Mouse (Mus musculus): Measurements from ENCODE around the gene Tmtc1. TPM values are rescaled to one million over a fixed set of nuclear protein-coding genes. Genes with fewer than 3 reads are reported as not detected.

The Tmtc1 gene
- polyA plus RNA-seq, 1 experiment from 2014 or later, result 1.8 TPM

DNA sequence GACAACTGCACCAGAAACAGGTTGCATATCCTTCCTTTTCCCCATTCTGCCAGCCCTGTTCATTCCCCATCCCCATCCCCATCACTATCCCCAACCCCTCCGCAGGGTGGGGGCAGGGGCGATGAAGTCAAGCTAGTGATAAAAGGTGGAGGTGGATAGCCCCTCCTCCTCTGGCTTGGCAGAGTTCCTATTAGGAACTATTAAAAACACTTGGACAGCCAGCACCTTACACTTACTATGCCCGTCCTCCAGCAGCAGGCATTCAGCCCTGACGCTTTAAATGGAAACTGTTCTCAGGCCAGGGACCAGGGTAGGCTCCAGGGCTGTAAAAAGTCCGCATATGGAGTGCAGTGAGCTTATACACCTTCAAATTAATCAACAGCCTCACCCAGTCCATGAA is 2.3 kb downstream of the Tmtc1 start:
- WGBS, result 17% methylated on average over 5 of the region's 5 CpGs
- H3K9ac ChIP-seq (ENCODE audit: low read length), result peak overlapping the region; percentile 43
- ATAC-seq (ENCODE audit: low read depth), result no peak
- H3K4me3 ChIP-seq (ENCODE audit: low read length), result peak overlapping the region; percentile 75
- H3K36me3 ChIP-seq (ENCODE audit: control insufficient read depth, insufficient read depth, low read length), result no peaks in the 10 kb centered on the region
- peaks cover 16% of the 10 kb centered on the region for H3K4me1 ChIP-seq (replicated peaks; ENCODE audit: control insufficient read depth, insufficient read depth, low read length)
- H3K27me3 ChIP-seq (ENCODE audit: control insufficient read depth, insufficient read depth, low read depth, low read length), result peaks cover 25% of the 10 kb centered on the region
- no peak overlapping the region for H3K27ac ChIP-seq (ENCODE audit: low read length)
- H3K4me2 ChIP-seq (ENCODE audit: low read depth, low read length), result peak overlapping the region; percentile 98
- no peaks in the 10 kb centered on the region for H3K9me3 ChIP-seq (ENCODE audit: control insufficient read depth, low read length)

DNA sequence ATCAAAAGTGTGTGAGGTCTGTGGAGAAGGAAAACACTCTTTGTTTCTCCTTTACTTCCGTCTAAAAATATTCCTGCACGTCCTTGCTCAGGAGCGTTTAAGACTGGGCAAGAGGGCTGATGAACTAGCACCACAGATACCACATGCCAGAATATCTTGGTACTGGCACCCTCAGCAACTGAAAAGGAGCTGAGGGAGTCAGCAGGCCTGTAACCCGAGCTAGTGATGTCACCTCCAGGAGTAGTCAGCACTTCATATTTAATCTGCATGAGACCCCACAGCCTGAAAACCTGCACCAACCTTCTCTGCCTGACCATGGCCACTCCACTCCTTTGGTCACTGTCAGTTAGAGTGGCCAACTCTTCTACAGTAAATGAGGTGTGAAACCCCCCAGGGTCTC is 5.1 kb downstream of the Tmtc1 start:
- WGBS, result 49% methylated on average over 4 of the region's 4 CpGs
- H3K4me2 ChIP-seq (ENCODE audit: low read depth, low read length), result no peak overlapping the region
- H3K4me3 ChIP-seq (ENCODE audit: low read length), result no peak overlapping the region
- ATAC-seq (ENCODE audit: low read depth), result no peak
- peaks cover 16% of the 10 kb centered on the region for H3K27me3 ChIP-seq (ENCODE audit: control insufficient read depth, insufficient read depth, low read depth, low read length)
- no peaks in the 10 kb centered on the region for H3K9me3 ChIP-seq (ENCODE audit: control insufficient read depth, low read length)
- H3K4me1 ChIP-seq (replicated peaks; ENCODE audit: control insufficient read depth, insufficient read depth, low read length), result peaks cover 16% of the 10 kb centered on the region
- H3K36me3 ChIP-seq (ENCODE audit: control insufficient read depth, insufficient read depth, low read length), result no peaks in the 10 kb centered on the region
- H3K9ac ChIP-seq (ENCODE audit: low read length), result no peak overlapping the region
- H3K27ac ChIP-seq (ENCODE audit: low read length), result no peak overlapping the region

DNA sequence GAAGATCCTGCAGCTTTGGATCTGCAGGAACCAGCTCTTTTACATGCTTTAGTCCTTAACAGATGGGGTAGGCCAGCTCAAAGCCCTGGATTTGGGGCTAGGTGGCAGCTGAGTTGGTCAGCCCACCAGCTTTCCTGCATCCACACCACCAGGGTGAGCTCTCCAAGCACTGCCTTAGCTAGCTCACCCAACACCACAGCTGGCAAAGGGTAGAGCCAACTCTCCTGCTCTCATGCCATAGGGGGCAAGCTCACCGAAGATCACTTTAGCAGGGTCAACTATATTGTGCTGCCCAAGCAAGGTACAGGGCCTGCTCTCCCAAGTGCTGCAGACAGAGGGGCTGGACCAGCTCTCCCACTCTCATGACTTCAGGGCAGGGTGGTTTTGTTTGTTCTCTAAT is 6.6 kb downstream of the Tmtc1 start:
- Histone ChIP-seq H3K36me3 (ENCODE audit: control insufficient read depth, insufficient read depth, low read length) (no peaks in the 10 kb centered on the region), H3K4me2 (ENCODE audit: low read depth, low read length) (no peak overlapping the region), H3K9me3 (ENCODE audit: control insufficient read depth, low read length) (no peaks in the 10 kb centered on the region), H3K4me3 (ENCODE audit: low read length) (no peak overlapping the region), H3K9ac (ENCODE audit: low read length) (no peak overlapping the region), H3K27ac (ENCODE audit: low read length) (no peak overlapping the region), H3K27me3 (ENCODE audit: control insufficient read depth, insufficient read depth, low read depth, low read length) (peaks cover 8% of the 10 kb centered on the region), H3K4me1 (replicated peaks; ENCODE audit: control insufficient read depth, insufficient read depth, low read length) (peaks cover 4% of the 10 kb centered on the region; the same call in 1 of the 2 replicates)
- no peak for ATAC-seq (ENCODE audit: low read depth)
- WGBS, result 94% methylated on average over 1 of the region's 1 CpGs

DNA sequence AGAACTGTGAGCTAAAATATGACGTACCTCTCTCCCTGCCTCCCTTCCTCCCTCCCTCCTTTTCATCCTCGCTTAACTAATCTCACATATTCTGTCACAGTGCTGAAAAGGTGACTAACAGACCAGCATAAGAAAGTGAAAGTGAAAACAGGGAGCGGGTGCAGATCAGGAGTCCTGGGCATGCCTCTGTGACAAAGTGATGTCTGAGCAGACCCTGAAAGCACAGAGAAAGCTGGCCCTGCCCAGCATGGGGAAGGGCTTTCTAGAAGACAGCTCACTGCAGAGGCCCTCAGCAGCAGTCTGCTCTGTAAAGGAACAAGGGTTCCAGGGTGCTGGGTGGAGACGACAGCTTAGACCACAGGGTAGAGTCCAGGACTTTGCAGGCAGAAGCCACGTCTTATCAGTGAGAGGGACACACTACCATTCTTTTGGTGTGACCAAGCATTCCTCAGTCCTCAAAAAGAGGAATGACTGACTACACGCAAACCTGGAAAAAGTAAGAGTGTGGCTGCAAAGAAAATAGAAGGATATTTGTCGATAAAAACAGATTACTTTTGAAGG is 7.7 kb downstream of the Tmtc1 start:
- no peak overlapping the region for H3K4me3 ChIP-seq (ENCODE audit: low read length)
- no peaks in the 10 kb centered on the region for H3K9me3 ChIP-seq (ENCODE audit: control insufficient read depth, low read length)
- 70% methylated on average over 7 of the region's 7 CpGs for WGBS
- no peak for ATAC-seq (ENCODE audit: low read depth)
- H3K36me3 ChIP-seq (ENCODE audit: control insufficient read depth, insufficient read depth, low read length), result no peaks in the 10 kb centered on the region
- H3K4me2 ChIP-seq (ENCODE audit: low read depth, low read length), result no peak overlapping the region
- no peak overlapping the region for H3K9ac ChIP-seq (ENCODE audit: low read length)
- 0 out of 2 replicates have a peak, but pooled peaks cover 2% of the 10 kb centered on the region for H3K27me3 ChIP-seq (ENCODE audit: control insufficient read depth, insufficient read depth, low read depth, low read length)
- no peak overlapping the region for H3K27ac ChIP-seq (ENCODE audit: low read length)
- H3K4me1 ChIP-seq (replicated peaks; ENCODE audit: control insufficient read depth, insufficient read depth, low read length), result no peaks in the 10 kb centered on the region

DNA sequence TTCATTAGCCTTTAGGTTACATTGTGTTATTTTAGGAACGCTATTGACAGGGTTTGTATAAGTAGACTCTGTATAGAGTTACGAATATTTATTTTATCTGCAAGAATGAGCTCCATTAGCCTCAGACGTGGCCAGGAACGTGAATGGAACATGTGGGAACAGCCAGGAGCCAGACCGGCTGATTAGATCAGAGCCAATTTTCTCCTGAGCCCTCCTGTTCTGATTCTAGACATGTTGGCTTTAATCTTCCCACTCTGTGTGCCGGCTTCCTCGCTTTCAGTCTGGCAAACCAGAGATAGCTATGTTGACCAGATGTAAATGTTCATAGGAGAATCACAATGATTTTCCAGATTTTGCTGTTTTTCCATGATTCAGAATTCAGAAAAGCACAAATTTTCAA is 22.6 kb downstream of the Tmtc1 start:
- Histone ChIP-seq H3K4me1 (replicated peaks; ENCODE audit: control insufficient read depth, insufficient read depth, low read length) (no peaks in the 10 kb centered on the region), H3K9ac (ENCODE audit: low read length) (no peak overlapping the region), H3K27ac (ENCODE audit: low read length) (no peak overlapping the region), H3K9me3 (ENCODE audit: control insufficient read depth, low read length) (no peaks in the 10 kb centered on the region), H3K36me3 (ENCODE audit: control insufficient read depth, insufficient read depth, low read length) (no peaks in the 10 kb centered on the region), H3K4me2 (ENCODE audit: low read depth, low read length) (no peak overlapping the region), H3K4me3 (ENCODE audit: low read length) (no peak overlapping the region), H3K27me3 (ENCODE audit: control insufficient read depth, insufficient read depth, low read depth, low read length) (no peaks in the 10 kb centered on the region)
- ATAC-seq (ENCODE audit: low read depth), result no peak
- WGBS, result 47% methylated on average over 7 of the region's 7 CpGs

DNA sequence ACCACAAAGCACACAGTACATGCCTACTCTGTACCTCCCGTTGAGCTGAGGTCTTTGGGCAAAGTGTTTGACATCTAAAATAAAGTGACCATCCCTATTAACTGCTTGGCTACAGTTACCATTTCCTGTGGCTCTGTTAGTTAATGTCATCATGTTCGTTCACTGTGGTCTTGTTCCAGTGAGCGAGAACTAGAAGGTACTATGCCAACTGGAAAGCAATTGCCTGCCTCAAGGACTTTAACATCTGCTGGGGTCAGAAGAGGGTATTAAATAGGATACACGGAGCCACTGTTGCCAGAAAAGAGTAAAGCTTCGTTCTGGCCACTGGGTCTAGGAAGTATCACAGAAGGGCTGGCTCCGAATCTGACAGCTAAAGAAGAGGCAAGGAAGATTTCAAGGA is 23.8 kb downstream of the Tmtc1 start:
- no peaks in the 10 kb centered on the region for H3K4me1 ChIP-seq (replicated peaks; ENCODE audit: control insufficient read depth, insufficient read depth, low read length)
- no peaks in the 10 kb centered on the region for H3K27me3 ChIP-seq (ENCODE audit: control insufficient read depth, insufficient read depth, low read depth, low read length)
- H3K9me3 ChIP-seq (ENCODE audit: control insufficient read depth, low read length), result no peaks in the 10 kb centered on the region
- no peak for ATAC-seq (ENCODE audit: low read depth)
- H3K4me3 ChIP-seq (ENCODE audit: low read length), result no peak overlapping the region
- no peaks in the 10 kb centered on the region for H3K36me3 ChIP-seq (ENCODE audit: control insufficient read depth, insufficient read depth, low read length)
- 64% methylated on average over 6 of the region's 6 CpGs for WGBS
- H3K27ac ChIP-seq (ENCODE audit: low read length), result no peak overlapping the region
- no peak overlapping the region for H3K9ac ChIP-seq (ENCODE audit: low read length)
- no peak overlapping the region for H3K4me2 ChIP-seq (ENCODE audit: low read depth, low read length)

DNA sequence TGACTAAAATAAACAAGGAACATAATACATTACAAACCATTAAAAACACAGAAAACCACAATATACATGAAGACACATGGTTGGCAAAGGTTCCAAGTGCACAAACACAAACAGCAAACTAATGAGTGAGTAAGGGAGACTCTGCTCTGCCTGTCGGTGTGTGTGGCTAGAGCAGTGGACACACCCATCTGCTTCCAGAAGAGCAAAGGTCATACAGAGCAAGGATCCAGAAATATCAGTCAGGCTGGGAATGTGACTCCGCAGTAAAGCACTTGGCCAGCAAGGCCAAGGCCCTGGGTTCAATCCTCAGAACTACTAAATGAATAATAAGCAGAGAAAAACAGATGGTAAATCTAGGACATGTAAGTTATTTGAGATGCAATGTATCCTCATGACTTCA is 27.6 kb downstream of the Tmtc1 start:
- WGBS, result 49% methylated on average over 2 of the region's 2 CpGs
- no peaks in the 10 kb centered on the region for H3K27me3 ChIP-seq (ENCODE audit: control insufficient read depth, insufficient read depth, low read depth, low read length)
- H3K9ac ChIP-seq (ENCODE audit: low read length), result no peak overlapping the region
- H3K36me3 ChIP-seq (ENCODE audit: control insufficient read depth, insufficient read depth, low read length), result no peaks in the 10 kb centered on the region
- no peaks in the 10 kb centered on the region for H3K9me3 ChIP-seq (ENCODE audit: control insufficient read depth, low read length)
- no peak for ATAC-seq (ENCODE audit: low read depth)
- H3K4me2 ChIP-seq (ENCODE audit: low read depth, low read length), result no peak overlapping the region
- H3K4me1 ChIP-seq (replicated peaks; ENCODE audit: control insufficient read depth, insufficient read depth, low read length), result no peaks in the 10 kb centered on the region
- H3K27ac ChIP-seq (ENCODE audit: low read length), result no peak overlapping the region
- no peak overlapping the region for H3K4me3 ChIP-seq (ENCODE audit: low read length)

DNA sequence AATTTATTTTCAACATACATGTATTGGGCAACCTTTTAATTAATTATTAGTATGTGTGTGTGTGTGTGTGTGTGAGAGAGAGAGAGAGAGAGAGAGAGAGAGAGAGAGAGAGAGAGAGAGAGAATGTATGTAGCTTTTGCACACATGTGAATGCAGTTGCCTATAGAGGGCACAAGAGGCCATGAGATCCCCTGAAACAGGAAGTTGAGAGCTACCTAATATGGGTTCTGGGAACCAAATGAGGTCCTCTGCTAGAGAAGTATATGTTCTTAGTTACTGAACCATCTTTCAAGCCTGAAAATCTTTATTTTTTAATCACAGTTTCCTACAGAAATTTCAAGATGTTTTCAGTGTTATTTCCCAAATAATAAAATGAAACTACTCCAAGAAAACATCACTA is 30.6 kb downstream of the Tmtc1 start:
- H3K36me3 ChIP-seq (ENCODE audit: control insufficient read depth, insufficient read depth, low read length), result 0 out of 2 replicates have a peak, but pooled peaks cover 2% of the 10 kb centered on the region
- no peak overlapping the region for H3K9ac ChIP-seq (ENCODE audit: low read length)
- H3K9me3 ChIP-seq (ENCODE audit: control insufficient read depth, low read length), result no peaks in the 10 kb centered on the region
- no peak for ATAC-seq (ENCODE audit: low read depth)
- H3K4me1 ChIP-seq (replicated peaks; ENCODE audit: control insufficient read depth, insufficient read depth, low read length), result no peaks in the 10 kb centered on the region
- H3K27me3 ChIP-seq (ENCODE audit: control insufficient read depth, insufficient read depth, low read depth, low read length), result no peaks in the 10 kb centered on the region
- H3K4me3 ChIP-seq (ENCODE audit: low read length), result no peak overlapping the region
- H3K27ac ChIP-seq (ENCODE audit: low read length), result no peak overlapping the region
- H3K4me2 ChIP-seq (ENCODE audit: low read depth, low read length), result no peak overlapping the region

DNA sequence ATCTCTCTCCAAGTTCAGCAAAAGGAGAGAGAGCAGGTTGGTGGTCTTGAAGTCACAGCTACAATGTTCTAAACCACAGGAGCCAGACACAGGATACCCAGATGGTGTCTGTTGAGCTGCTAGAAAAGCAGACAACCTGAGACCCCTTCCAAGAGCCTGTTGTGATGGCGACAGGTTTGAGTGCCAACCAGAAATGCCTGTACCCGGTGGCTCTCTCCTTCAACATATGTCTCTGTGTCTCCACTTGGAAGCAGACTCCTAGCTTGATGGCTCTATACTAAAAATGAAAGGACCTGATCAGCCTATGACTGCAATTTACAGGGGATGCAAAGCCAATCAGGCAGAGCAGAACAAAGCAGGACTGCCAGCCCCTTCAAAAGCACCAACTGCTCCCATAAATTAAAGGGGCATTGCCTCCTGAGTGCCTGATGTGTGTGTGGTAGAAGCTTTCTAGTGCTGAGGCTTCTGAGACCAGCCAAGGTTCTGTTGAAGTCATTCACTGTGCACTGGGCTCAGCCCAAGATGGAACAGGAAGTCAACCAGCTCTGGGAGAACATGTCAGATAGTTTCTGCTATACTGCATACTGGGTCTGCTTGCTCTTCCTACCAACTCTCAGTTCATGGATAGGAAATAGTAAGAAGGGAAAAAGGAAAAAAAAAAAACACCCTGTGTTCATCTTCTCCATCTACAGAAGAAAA is 37.2 kb downstream of the Tmtc1 start:
- Histone ChIP-seq H3K27ac (ENCODE audit: low read length) (no peak overlapping the region), H3K27me3 (ENCODE audit: control insufficient read depth, insufficient read depth, low read depth, low read length) (no peaks in the 10 kb centered on the region), H3K9me3 (ENCODE audit: control insufficient read depth, low read length) (no peaks in the 10 kb centered on the region), H3K4me3 (ENCODE audit: low read length) (no peak overlapping the region), H3K4me1 (replicated peaks; ENCODE audit: control insufficient read depth, insufficient read depth, low read length) (peaks cover 3% of the 10 kb centered on the region; the same call in 1 of the 2 replicates), H3K9ac (ENCODE audit: low read length) (no peak overlapping the region), H3K36me3 (ENCODE audit: control insufficient read depth, insufficient read depth, low read length) (0 out of 2 replicates have a peak, but pooled peaks cover 2% of the 10 kb centered on the region), H3K4me2 (ENCODE audit: low read depth, low read length) (no peak overlapping the region)
- 73% methylated on average over 2 of the region's 2 CpGs for WGBS
- no peak for ATAC-seq (ENCODE audit: low read depth)

Data from lung, embryonic 16.5 days (tissue).